Mouse (Mus musculus) lung, postnatal 10 days (tissue): Measurements from ENCODE around the gene Itpk1.
"Not testable (repeated sequence)": the region's sequence is repeated elsewhere in the genome, so short reads cannot be mapped to it uniquely, and the experiment has no call there.

Experiments used
- DNase-seq: peaks from one replicate; pipeline ENCODE4 v3.0.0; 2021

The Itpk1 gene

DNA sequence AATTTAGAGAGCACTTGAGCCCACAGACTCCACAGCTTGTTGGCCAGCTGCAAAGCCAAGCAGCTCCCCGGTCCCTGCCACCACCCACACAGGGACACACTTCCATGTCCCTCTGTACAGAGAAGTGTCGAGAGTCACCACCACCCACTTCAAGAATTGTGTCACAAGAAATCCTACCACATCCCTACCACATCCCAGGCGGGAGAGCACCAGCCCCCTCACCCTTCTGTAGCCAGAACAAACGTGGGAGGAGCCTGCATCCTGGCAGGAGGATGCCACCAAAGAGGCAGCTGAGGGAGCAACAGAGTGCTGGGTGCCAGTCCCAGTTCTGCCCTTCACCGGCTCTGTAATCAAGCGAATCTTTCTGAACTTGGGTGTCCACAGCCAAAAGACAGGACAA lies 51.7 kb downstream of the Itpk1 start:
- peak; percentile 46 for DNase-seq

GRCm38 (mm10) chr12:102652420-102652819 lies 52.3 kb downstream of the Itpk1 start:
- no peak for DNase-seq

- DNase-seq = no peak
Observed at GRCm38 (mm10) chr12:102651871-102652270, 52.9 kb downstream of the Itpk1 start.

- peak; percentile 49 for DNase-seq
Observed at GRCm38 (mm10) chr12:102651401-102651800, 53.3 kb downstream of the Itpk1 start.

DNA sequence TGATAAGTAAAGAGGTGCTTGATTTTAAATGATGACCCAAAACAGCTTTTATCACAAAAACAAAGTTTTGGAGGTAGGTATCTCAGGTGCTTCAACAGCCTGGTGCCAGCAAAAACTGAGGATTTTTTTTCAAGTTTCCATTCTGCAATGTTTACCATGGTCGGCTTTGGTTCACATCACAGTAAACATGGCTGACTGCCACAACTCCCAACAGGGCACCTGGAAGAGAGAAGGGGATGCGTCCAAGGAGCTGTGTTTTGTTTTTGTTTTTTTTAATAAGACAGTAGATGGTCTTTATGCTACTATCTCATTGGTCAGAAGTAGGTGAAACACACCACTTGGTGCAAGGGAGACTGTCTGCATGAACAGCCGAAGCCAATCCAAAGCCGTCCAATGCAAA lies 54.1 kb downstream of the Itpk1 start:
- no peak for DNase-seq

DNA sequence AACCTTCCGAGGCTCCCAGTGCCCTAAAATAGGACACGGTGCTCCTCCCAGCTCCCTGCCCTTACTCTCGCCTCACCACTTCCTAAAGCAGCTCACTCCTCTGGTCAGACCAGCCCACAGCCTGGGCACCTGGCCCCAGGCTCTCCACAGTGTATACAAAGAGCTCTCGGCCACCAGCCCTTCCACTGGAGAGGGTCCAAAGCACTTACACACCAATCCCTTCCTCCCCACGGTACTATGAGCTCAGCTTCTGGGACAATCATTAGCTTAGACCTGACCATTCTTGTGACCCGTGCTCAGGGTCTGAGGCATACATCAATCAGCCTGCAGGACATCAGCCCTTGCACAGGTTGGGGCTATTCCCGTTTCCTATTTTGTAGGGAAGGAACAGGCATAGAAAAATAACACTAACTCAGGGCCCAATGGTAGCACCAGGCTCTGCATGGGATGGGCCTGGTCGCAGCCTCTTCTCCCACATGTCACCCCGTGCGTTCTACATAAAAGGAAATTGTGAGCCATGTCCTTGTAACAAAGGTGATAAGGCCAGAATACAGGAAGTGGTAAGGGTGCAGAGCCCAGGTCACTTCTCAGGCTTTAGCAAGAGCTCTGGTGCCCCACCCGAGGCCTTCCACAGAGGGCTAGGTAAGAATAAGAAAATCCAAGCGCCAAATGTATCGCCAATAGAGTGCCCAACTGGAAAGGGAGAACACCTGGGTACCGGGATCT lies 56.7 kb downstream of the Itpk1 start:
- peak; percentile 76 for DNase-seq

DNA sequence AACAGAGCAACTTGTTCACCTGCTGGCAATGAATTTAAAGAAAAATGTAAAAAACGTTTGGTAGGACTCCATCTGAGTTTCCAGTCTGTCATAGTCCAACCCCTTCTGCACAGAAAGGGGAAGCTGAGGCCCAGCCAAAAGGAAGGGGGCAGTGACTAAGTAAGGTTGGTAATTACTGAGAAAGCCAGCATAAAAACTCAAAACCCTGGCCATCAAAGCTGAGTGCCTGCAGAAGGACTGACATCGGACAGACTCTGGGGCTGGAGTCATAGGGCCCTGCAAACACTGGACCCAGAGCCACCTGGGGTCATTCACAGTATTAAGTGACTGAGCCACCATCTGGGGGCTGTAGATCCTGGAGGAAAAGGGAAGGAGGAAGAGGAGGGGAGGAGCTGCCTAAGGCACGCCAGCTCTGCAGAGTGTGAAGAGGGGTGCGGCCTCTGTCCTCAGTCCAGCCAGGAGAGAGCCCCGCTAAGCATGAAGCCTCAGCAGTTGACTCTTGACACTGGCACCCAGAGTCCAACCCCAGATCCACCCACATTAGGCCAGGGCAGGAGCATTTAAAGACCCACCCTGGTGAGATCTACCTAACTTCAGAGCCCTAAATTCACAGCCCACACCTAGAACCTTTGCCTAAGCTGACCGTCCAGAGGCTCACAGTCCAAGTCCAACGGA lies 58.0 kb downstream of the Itpk1 start:
- DNase-seq = no peak

GRCm38 (mm10) chr12:102645911-102646585 lies 58.7 kb downstream of the Itpk1 start:
- no peak for DNase-seq

GRCm38 (mm10) chr12:102643316-102643715 lies 61.4 kb downstream of the Itpk1 start:
- peak; percentile 83 for DNase-seq

DNA sequence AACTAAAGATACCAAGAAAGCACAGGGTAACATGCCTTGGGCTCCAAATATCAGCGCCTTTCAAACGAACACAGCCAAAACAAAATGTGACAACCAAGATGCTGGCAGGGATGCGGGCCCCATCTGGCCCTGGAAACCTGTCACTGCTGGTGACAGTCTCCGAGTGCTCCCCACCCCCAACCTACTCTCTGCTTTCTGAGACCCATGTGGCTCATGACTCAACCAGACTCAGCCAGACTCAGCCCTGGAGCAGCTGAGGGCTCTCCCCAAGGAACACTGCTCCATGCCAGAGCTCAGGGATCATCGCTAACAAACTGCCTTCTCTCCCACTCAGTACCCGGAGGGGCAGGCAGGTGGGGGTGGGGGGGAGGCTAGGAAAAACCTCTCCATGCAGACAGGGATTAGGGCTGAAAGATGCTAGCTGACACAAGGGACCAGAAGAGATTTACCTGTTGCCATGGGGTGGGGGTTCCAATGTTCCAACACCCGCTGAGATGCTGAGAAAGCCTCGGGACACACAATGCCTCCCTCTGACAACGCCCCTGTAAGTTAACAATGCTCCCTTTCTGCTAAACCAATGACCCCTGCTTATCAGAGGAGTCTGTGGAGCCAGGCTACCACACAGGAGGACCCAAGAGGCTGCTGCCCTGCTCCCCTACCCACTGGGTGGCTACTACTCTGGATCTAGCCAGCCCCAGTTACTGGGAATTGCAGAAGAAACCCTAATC lies 64.1 kb downstream of the Itpk1 start:
- DNase-seq = no peak

DNA sequence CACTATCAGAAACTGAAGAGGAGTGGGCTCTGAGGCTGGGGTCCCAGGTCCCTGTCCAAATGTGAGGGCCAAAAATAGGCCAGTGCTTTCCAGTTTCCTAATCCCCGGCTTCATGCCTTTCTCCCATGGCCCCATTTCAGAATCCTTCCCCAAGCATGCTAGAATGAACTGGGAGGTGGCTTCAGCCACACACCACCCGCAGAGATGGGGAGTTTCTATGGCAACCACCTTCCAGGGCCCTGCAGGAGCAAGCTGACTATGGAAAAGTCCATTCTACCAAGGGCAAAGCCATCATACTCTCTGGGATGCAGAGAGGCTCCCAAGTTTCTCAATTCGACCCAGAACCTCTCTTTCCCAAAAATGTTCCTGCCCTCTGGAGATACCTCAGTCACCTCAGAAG lies 65.9 kb downstream of the Itpk1 start:
- no peak for DNase-seq

DNA sequence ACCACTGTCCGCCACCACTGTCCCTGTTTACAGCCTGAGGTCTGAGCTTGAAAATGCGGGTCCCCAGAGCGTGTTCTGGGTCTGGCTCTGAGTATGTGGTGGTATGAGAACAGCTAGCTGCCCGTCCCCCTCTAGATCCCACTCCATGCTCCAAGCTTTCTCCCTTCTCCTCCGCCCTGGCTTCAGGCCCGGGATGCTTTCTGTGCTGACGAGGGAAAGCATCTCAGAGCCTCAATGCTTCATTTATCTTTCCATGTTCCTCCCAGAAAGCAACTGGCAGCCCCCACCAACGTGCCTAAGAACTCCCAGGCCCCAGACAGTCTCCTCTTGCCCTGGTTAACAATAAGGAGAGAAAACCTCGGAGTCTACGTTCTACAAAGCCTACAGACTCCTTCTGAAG lies 67.5 kb downstream of the Itpk1 start:
- no peak for DNase-seq

- DNase-seq = no peak
Observed at GRCm38 (mm10) chr12:102634436-102635050, 70.2 kb downstream of the Itpk1 start.

GRCm38 (mm10) chr12:102633083-102633501 lies 71.6 kb downstream of the Itpk1 start:
- DNase-seq = peak; percentile 56

DNA sequence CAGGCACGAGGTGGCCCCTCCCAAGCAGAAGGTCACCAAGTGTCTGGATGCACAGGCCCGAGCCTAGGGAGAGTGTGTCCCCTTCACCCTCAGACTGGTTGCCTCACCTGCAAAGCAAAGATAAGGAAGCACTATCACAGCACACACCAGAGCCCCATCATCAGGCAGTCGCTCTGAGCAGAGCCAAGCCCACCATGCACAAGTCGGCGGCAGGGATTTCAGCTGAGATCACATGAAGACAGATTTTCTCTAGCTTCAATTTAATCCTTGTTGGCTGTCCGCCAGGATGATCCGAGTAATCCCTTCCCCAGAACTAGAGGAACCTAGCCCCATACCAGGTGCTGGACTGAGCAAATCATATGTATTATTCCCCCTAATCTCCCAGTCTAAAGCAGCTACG lies 73.0 kb downstream of the Itpk1 start:
- no peak for DNase-seq

GRCm38 (mm10) chr12:102630471-102630870 lies 74.3 kb downstream of the Itpk1 start:
- not testable (repeated sequence) for DNase-seq

- no peak for DNase-seq
Observed at GRCm38 (mm10) chr12:102628221-102628620, 76.5 kb downstream of the Itpk1 start.

DNA sequence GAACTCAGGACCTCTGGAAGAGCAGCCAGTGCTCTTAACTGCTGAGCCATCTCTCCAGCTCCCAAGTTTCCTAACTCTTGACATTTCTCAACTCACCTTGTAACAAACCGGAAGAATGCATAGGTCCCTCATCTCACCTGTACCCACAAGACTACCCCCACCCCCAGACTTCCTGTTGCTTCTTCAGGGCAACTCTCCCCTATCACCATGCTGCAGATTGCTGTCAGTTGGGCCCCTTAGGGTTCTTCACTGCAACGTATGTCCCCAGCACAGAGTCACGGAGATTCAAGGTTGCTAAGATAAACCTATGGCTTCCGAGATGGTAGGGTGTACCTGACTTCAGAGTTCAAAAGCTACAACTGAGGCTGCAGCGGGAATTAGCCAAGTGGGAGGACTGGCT lies 77.2 kb downstream of the Itpk1 start:
- no peak for DNase-seq

GRCm38 (mm10) chr12:102626841-102627240 lies 77.9 kb downstream of the Itpk1 start:
- no peak for DNase-seq

DNA sequence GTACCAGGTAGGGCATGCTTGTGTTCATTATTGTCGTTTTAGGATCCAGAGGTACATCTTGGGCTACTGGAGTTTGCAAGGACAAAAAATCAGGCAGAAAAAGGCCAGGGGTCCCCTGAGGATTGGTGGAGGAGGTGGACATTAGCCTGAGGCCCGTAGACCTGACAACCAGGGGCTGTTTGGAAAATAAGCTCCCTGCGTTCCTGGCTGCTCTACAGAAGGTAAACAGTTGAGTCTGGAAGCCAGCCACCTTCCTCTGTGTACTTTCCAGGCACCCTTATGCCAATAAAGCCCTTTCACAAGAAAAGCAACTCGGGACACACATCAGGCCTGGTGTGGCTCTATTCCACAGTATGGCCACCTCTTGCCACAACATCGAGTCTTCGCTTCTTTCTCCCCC lies 79.0 kb downstream of the Itpk1 start:
- peak; percentile 68 for DNase-seq

GRCm38 (mm10) chr12:102625118-102625517 lies 79.6 kb downstream of the Itpk1 start:
- DNase-seq = no peak

DNA sequence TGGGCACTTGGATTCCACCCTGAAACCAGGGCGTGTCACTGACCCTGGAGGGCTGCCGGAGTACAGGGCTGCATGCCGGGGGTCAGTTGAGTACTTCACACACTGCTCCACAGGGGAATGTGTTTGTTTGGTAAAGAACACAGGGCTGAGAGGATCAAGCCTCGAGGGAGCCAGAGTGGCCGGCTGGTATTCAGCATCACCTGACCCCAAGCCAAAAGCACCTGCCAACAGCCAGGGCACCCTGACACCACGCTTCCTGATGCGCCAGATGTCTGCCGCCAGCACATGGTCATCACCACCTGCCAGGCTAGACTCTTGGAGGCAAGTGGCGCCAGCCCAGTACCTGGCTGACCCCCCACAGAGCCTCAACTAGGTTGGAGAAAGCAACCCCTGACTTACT lies 80.9 kb downstream of the Itpk1 start:
- DNase-seq = peak; percentile 51

GRCm38 (mm10) chr12:102622302-102622842 lies 82.4 kb downstream of the Itpk1 start:
- DNase-seq = no peak
